Mouse (Mus musculus): ENCODE data around the gene Spsb3.
A peak's percentile ranks its signal among the peaks of the same experiment; 100 is the strongest.

Spsb3 gene

DNA sequence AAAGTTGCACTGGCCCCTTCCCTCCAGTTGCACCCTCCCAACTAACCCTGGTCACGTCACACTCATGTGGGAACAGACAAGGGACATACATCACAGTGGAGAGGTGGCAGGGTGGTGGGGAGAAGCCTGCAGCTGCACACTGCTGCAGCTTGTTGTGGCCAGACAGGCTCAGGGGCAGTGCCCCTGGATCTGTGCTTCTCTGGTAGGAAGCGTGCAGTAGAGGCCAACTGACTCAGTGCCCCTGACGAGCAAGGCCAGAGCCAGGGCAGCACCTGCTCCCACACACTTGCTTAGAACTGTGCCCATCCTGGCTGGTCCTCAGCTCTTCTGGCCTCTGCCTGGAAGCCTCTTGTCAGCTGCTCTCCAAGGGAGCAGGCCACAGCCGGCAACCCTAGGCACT, 11.2 kb downstream of the Spsb3 start:
- DNase-seq = no peak

DNA sequence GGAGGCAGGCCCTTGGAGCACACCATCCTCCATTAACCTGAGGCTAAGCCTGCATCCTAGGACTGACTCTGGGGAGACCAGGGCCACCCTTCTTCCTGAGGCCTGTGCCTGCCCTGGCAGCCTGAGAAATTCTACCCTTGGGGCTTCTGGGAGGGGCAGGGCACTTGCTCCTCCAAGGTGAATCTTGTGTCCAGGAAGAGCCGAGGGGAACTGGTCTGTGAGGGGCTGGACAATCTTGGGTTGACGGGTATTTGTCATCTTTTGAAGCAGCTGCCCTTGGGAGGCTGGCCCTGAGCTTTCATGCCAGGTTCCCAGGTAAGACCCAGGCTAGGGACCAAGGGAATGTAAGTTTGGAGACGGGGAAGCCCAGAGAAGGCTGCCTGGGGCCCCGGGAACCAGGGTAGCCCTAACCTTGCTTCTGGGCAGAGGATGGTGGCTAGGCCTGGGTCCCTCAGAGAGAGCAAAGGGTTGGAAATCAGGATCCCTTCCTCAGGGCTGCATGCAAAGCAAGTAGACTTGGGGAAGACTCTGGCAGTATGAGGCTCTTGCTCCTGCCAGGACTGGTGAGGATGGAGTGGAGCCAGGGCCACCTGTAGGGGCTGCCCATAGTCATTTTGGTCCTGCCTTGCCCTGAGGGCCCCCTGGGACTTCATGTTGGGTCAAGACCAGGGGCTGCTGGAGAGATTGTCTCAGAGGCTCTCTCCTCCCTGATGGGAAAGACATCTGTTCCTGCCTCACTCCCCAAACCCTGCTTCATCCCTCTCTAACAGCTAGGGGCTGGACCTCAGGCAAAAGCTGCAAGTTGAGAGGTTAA, 11.8 kb downstream of the Spsb3 start:
- no peak for DNase-seq

DNA sequence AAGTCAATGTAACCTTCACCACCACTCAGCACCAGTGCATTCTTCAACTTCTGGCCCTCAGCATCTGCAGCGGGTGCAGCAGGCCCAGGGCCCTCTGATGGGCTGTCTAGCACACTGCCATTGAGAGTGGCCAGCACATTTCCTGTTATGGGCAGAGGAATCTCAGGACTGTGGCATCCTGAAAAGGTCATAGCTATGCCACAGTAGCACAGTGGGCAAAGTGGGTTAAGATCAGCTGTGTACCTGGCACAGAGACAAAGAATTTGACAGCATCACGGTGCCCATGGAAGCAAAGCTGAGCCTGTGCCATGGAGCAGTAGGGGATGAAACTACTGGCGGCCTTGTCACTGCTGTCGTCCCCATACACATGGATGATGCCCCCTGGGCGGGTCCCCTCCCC, 12.7 kb downstream of the Spsb3 start:
- no peak for DNase-seq

DNA sequence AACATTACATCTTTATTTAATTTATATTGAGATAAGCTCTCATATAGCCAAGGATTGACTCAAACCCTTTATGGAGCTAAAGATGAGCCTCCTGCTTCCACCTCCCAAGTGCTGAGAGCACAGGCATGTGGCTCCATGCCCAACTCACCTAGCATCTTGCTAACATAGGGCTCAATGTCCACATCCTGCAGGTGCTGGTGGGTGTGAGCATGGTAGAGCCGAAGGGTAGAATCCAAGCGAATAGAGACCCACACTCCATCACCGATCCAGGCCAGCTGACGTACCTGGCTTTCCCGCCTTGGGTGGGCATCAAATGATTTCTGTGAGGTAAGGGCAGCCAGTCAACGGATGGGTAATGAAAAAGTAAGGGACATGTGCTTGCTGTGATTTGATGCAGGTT, 13.6 kb downstream of the Spsb3 start:
- DNase-seq = no peak

DNA sequence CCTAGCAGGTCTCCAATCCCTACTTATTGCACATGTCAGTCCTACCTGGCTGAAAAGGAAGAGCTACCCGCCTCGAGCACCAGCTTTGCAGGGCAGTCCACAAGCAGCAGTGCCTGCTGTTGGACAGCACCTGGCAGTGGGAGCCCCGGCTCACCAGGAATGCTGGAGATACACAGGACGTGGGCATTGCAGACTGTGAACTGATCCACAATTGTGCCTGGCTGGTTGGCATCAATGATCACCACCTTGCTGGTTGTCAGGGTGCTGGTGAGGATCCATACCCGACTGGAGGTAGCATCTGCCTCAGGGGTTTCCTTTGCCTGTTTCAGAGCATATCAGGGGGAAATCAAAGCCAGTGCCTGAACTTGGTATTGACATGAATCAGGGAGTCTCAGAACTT, 15.7 kb downstream of the Spsb3 start:
- DNase-seq = no peak

DNA sequence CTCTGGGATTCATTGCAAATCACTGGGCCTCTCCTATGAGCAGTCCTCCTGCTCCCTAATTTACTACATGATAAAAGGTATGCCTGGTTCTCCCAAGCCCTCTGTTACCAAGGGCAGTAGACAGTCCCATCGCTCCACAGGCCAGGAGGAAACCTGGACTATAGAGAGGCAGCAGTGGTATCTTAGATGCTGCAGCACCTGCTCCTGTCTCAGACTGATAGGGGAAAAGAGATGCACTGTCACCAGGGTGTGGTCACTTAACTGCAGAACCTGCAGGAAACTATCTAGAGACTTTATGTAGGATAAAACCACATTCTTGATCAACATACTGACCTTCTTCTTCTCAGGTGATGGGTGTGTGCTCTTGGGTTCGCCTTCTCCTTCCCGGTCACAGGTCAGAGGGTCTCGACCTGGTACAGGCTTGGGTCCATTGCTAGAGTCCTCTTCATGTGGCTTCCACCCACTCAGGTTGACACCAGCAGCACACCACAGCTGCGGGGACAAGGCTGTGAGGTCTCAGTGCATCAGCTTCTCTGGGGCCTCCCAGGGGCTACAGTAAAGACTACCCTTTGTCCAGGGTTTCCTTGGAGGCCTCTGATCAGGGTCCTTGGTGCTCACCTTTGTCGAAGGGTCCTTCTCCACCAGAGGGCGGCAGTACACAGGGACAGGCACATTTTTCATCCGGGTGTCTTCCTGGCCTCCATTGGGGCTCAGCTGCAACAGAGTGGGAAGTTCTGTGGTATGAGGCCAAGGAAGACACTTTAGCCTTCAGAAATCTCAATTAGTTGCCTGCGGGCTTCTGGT, 16.4 kb downstream of the Spsb3 start:
- peak; percentile 45 for DNase-seq

DNA sequence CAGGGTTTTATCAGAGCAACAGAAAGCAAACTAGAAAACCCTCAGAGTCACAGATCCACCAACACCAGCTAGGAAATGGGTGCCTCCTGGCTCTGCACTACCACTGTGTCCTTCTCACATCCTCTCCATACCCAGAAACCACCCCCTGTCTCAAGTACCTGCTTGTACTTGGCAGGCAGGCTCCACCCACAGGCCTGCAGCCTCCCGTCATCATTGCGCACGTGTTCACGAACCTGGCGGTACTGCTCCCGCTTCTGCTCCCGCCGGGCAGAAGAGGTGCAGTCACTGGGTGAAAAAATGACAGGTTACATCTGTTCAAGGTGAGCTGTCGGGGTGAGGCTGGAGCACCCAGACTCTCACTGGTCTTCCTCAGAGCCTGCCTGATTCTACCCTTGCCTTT, 17.3 kb downstream of the Spsb3 start:
- DNase-seq = no peak

DNA sequence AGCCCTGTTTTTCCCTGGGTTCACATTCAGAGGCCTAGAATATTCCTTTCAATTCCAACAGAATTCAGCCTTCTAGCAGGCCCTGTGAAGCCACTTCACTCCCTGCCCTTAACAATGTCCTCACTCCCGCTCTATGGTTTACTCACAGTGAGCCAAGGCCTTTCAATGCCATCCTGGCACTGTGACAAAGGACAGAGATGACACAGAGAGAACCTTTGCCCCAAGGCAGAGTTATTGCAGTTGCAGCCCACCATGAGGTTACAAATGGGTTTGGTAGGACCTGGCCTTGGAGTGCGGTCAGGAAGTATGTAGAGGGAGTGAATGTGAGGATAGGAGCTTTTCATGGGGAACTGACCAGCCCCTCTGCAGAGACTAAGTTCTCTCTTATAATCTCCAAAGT, 21.1 kb downstream of the Spsb3 start:
- no peak for DNase-seq

DNA sequence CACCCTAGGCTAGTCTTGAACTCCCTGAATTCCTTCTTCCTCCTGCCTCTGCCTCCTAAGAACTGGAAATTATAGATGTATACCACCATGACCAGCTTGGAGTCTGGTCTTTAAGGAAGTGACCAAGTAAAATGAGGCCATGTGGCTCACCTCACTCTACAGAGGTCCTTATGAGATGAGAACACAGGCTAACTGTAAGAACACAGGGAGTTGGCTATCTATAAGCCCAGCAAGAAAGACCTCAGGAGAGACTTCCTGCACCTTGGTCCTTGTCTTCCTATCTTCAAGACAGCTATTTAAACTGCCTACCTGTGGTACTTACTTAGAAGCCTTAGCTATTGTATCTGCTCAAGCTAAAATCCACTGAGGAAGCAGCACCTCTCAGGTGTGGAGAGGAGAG, 27.5 kb downstream of the Spsb3 start:
- no peak for DNase-seq

DNA sequence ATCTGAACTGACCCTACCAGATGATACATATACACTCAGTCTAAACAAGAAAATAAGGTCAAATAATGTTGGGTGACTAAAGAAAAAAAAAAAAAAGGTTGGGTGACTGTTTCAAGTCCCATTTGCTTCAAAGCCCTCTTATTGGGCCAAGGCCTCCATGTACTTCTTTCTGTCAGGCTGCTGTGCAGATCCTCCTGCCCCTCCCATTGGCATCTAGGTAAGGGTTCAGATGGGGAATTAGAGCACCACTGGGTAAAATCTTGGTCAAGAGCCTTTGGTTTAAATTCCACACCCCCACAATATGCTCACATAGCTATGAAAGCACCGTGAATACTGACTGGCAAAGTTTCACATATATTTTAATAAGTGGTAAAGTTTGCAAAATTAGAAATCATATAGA, 36.8 kb downstream of the Spsb3 start:
- DNase-seq = no peak

DNA sequence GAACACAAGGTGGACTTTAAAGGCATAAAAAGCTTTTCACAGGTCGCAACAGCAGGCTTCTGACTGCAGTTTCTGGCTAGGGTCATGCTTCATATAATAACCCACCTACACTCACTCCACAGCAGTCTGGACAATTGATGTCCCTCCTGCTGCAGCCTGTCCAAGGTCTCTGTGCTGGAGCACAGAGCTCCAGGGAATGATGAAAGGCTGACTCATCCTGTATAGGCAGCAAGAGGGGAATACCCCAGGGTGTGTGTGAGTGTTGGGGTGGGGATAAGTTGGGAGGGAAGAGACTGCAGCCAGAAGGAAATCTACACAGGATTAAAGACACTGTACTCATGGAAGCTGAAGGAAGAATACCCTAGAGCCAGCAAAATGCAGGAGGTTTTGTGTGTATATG, 43.1 kb downstream of the Spsb3 start:
- DNase-seq = no peak

DNA sequence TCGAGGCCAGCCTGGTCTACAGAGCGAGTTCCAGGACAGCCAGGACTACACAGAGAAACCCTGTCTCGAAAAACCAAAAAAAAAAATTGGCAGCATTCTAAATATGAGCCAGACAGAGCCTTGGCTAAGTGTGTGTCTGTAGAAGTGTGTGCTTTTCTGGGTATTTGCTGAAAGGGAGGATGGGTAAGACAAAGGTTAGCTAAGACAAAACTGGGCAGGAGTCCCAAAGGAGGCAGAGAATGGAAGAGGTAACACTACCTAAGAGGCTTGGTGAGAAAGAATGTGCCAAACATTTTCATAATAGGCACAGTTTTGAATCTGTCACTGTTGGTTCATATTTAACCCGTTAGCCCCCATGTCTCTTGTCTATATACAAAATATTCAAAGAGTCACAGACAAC, 46.0 kb downstream of the Spsb3 start:
- DNase-seq = no peak

DNA sequence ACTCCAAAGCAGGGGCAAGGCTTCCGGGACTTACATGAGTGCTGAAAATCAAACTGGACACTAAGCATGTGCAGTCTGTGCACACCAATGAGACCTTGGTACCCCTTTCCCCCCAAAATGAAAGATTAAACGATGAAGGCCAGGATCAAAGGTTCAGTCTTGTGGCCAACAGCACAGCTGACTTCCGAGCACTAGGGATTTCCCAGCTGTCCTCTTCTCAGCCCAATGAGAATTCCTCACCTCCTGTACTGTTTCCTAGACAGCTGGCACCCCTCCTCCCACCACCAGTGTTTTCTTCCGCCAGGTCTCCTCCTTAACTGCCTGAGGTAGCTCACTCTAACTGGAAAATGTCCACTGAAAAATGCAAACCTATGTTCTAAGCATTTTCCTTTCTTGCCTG, 46.7 kb downstream of the Spsb3 start:
- no peak for DNase-seq

DNA sequence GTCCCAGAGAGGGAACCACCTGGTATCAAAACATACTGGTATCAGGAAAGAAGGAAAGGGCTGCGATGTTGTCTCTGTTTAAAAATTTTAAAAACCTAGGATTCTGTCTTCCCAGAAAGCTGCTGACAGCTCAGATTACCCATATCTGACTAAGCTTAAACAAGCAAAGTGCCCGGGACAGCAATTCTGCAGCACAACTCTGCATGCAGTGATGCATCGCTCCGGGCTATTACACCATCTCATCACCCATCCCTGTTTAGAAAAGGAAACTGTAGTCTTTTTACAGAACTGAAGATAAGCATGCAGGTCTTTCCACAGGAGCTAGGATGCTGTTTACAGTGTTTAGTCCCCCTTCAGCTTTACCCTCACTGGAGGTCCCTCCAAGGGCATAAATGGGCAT, 48.5 kb downstream of the Spsb3 start:
- no peak for DNase-seq

DNA sequence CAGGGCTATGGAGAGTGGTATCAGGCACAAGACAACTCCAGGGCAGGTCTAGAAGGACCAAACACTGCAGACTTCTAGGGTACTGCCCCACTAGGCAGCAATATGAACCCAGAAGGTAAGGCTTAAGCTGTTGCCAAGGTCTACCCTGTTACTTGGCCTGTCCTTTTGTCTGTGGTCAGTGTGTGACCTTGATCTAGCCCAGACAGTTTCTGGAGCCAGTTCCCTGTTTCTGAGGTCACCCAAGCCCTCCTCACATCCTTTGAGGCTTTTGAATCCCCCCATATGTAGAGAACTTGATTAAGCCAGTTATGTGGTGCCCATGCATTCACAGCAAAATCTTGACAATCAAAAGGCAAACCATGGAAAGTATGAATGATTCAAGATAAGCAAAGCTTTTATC, 49.2 kb downstream of the Spsb3 start:
- no peak for DNase-seq

DNA sequence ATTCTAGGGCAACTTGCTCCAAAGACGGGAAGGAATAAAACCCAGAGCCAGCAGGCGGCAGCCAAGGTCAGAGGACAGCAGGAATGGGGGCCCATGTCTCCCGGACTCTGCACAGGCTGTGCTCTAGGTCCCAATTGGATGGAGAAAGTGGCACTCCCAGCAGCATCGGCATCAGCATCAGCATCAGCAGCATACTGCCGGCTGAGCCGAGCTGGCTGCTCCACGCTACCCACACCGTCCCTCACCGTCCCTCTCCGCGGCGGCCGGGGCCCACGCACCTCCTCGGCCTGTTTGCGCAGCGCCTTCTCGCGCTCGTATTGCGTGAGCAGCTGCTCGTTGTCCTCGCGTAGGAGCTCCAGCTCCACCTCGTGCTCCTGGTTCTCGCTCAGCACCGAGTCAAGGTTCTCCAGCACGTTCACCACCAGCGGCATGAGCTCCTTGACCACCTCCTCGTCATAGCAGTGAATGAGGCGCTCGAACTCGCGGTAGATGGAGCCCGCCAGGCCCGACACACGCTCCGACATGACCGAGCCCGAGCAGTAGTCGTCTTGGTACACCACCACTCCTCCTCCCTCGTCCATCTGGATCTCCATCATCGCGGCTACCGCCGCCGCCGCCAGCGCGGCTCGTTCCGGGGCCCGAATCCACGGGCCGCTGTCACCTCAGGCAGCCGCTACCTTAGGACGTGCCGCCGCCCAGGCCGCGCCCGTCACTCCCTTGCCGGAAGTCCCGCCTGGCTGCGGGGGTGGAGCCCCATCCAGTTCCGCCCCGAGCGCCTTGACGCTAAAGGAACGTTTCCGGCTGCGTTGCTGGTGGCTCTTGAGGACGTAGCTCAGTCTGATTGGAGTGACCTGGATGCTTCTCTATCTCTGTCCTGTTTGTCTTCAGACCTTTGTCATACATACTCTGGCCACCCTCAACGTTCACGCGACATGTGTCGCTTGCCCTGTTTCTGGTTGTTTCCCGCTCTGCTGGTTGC, 50.1 kb downstream of the Spsb3 start, which contains the start of gene Mapk8ip3:
TSS of gene Mapk8ip3 (minus strand) at position 719 of the 979 bp plus-strand sequence.
- peak; percentile 97 for DNase-seq

DNA sequence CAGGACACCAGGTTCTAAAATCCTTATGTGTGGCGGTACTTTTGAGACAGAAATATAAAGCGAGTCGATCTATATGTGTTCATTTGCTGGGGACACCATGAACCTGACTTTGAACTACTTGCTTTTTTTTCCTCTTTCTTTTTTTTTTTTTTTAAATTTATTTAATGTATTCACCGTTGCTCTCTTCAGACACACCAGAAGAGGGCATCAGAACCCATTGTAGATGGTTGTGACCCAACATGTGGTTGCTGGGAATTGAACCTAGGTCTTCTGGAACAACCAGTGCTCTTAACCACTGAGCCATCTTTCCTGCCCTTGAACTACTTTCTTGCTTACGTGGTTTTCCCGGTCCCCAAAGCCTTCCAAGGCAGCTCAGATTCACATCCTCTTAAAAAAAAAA, 50.8 kb downstream of the Spsb3 start:
- no peak for DNase-seq
